Mouse (Mus musculus) liver, embryonic 14.5 days (tissue): Measurements from ENCODE around the gene Nop58.
A peak's percentile ranks its signal among the peaks of the same experiment; 100 is the strongest.

Experiments
- CTCF ChIP-seq: IDR thresholded peaks from 2 replicates; pipeline ENCODE4 v1.5.1; 2016; ENCODE audit warnings: antibody characterized with exemption, low read depth, control low read depth
- EP300 ChIP-seq: IDR thresholded peaks from 2 replicates; pipeline ENCODE4 v1.6.1; 2016; ENCODE audit warnings: antibody characterized with exemption, low read depth

GRCm38 (mm10) chr1:59690467-59690866 is 5.7 kb downstream of the Nop58 start:
- TF ChIP-seq CTCF: 0 out of 2 replicates have a peak, but pooled peaks have one; percentile 15
- TF ChIP-seq EP300: no peak
